Mouse (Mus musculus) cerebellum, adult 9-11 months (tissue): Measurements from ENCODE around the gene Kbtbd4.
"Not testable (repeated sequence)": the region's sequence is repeated elsewhere in the genome, so short reads cannot be mapped to it uniquely, and the experiment has no call there.

Experiments
- DNase-seq: peaks from one replicate; pipeline ENCODE4 v3.0.0; 2022

Kbtbd4 gene

GRCm38 (mm10) chr2:90904076-90904855, at the start of gene Kbtbd4, which contains the start of gene Ndufs3:
Gene Kbtbd4, plus strand, starts transcription at chr2:90904740.
Gene Ndufs3, minus strand, starts transcription at chr2:90904827.
- DNase-seq: peak; percentile 88

GRCm38 (mm10) chr2:90861486-90861885, 43.1 kb upstream of the Kbtbd4 start:
- no peak for DNase-seq

GRCm38 (mm10) chr2:90864184-90864583, 40.4 kb upstream of the Kbtbd4 start:
- DNase-seq: no peak

GRCm38 (mm10) chr2:90866524-90866923, 38.0 kb upstream of the Kbtbd4 start:
- DNase-seq: peak; percentile 78

GRCm38 (mm10) chr2:90870136-90870601, 34.4 kb upstream of the Kbtbd4 start:
- DNase-seq: no peak

GRCm38 (mm10) chr2:90871180-90871961, 33.2 kb upstream of the Kbtbd4 start:
- no peak for DNase-seq

- DNase-seq: peak; percentile 67
Observed at GRCm38 (mm10) chr2:90874025-90874424, 30.5 kb upstream of the Kbtbd4 start.

GRCm38 (mm10) chr2:90875239-90875638, 29.3 kb upstream of the Kbtbd4 start:
- DNase-seq: no peak

- DNase-seq: no peak
Observed at GRCm38 (mm10) chr2:90877584-90878259, 26.8 kb upstream of the Kbtbd4 start.

- DNase-seq: no peak
Observed at GRCm38 (mm10) chr2:90879419-90879818, 25.1 kb upstream of the Kbtbd4 start.

- no peak for DNase-seq
Observed at GRCm38 (mm10) chr2:90880144-90880785, 24.3 kb upstream of the Kbtbd4 start.

GRCm38 (mm10) chr2:90881824-90882223, 22.7 kb upstream of the Kbtbd4 start:
- DNase-seq: no peak

GRCm38 (mm10) chr2:90885218-90886041, 19.1 kb upstream of the Kbtbd4 start, which contains the start of gene C1qtnf4:
Gene C1qtnf4, plus strand, starts transcription at chr2:90885860.
- peak; percentile 73 for DNase-seq

- peak; percentile 51 for DNase-seq
Observed at GRCm38 (mm10) chr2:90886436-90886835, 18.1 kb upstream of the Kbtbd4 start.

- DNase-seq: no peak
Observed at GRCm38 (mm10) chr2:90887627-90888026, 16.9 kb upstream of the Kbtbd4 start.

- peak; percentile 83 for DNase-seq
Observed at GRCm38 (mm10) chr2:90889550-90890548, 14.7 kb upstream of the Kbtbd4 start.

GRCm38 (mm10) chr2:90893673-90894298, 10.8 kb upstream of the Kbtbd4 start:
- DNase-seq: no peak

GRCm38 (mm10) chr2:90894299-90894677, 10.3 kb upstream of the Kbtbd4 start:
- DNase-seq: not testable (repeated sequence)

- no peak for DNase-seq
Observed at GRCm38 (mm10) chr2:90903398-90903797, 1.1 kb upstream of the Kbtbd4 start.

- no peak for DNase-seq
Observed at GRCm38 (mm10) chr2:90904856-90905224, 300 bp downstream of the Kbtbd4 start.
